Mouse (Mus musculus) forebrain, embryonic 12.5 days (tissue): ENCODE measurements around the gene Wdr70. TPM values are rescaled to one million over a fixed set of nuclear protein-coding genes. Genes with fewer than 3 reads are reported as not detected.

Source experiments
- ATAC-seq: fragments of 200-750 bp; cut with Nextera tagmentation; 2 replicates; pipeline ENCODE4 v1.8.0; 2017; ENCODE audit warnings: moderate TSS enrichment; ENCODE audit not compliant: low FRiP score
- H3K27ac ChIP-seq: fragments of 300-500 bp; sonication (generic); 2 replicates; pipeline ENCODE4 v1.5.1; 2016; ENCODE audit warnings: mild to moderate bottlenecking
- H3K27me3 ChIP-seq: fragments of 300-500 bp; sonication (generic); 2 replicates; pipeline ENCODE4 v1.6.1; 2016; ENCODE audit warnings: mild to moderate bottlenecking
- H3K36me3 ChIP-seq: fragments of 300-500 bp; sonication (generic); replicated peaks from 2 replicates; pipeline ENCODE4 v1.6.1; 2016; ENCODE audit warnings: mild to moderate bottlenecking
- H3K4me1 ChIP-seq: fragments of 300-500 bp; sonication (generic); 2 replicates; pipeline ENCODE4 v1.6.1; 2016
- H3K4me2 ChIP-seq: fragments of 300-500 bp; sonication (generic); 2 replicates; pipeline ENCODE4 v1.6.1; 2016; ENCODE audit warnings: mild to moderate bottlenecking, moderate library complexity
- H3K4me3 ChIP-seq: fragments of 300-500 bp; sonication (generic); replicated peaks from 2 replicates; pipeline ENCODE4 v1.5.1; 2016; ENCODE audit warnings: mild to moderate bottlenecking
- H3K9ac ChIP-seq: fragments of 300-500 bp; sonication (generic); 2 replicates; pipeline ENCODE4 v1.6.1; 2016; ENCODE audit warnings: mild to moderate bottlenecking
- H3K9me3 ChIP-seq: fragments of 300-500 bp; sonication (generic); 2 replicates; pipeline ENCODE4 v1.6.1; 2016
- WGBS: fragments of 180-500 bp; shearing (Covaris S2); methylation state at CpG from one replicate; pipeline ENCODE4 v1.1.7; 2016; 5-methylcytosine and 5-hydroxymethylcytosine counted together
- microRNA-seq: library from miRNA; unstranded; fragments of <30 nt; microRNA quantifications from one replicate; pipeline ENCODE4, GENCODE M21; 2017
- polyA plus RNA-seq: library from polyadenylated mRNA; unstranded; fragments of >200 nt; fragmentation: Nextera tagmentation; extraction: Ambion mirVana; gene quantifications from 2 replicates; pipeline ENCODE4 v1.2.1, GENCODE M21; 2016

Gene Wdr70
- polyA plus RNA-seq, 1 experiment from 2014 or later: 65.1 TPM

DNA sequence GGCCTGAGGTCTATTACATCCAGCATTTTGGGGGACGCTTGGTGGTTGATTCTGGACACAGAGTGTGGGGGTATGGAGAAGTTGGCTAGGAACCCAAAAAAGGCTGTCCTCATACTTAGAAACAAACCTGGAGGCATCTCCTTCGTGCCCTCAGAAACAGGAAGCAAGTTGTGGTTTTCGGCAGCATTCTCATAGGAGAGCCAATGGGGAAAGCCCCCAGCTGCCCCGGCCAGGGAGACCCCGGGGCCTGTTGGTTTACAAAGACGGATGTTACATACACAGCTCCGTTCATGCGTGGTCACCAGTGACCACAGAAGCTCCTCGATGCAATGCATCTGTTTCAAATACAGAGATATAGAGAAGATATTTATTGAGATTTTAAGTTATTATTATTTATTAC lies 263.6 kb downstream of the Wdr70 start:
- no peaks in the 10 kb centered on the region for H3K36me3 ChIP-seq
- H3K9me3 ChIP-seq: no peaks in the 10 kb centered on the region
- H3K27ac ChIP-seq: no peak overlapping the region
- no peaks in the 10 kb centered on the region for H3K4me1 ChIP-seq
- H3K27me3 ChIP-seq: no peaks in the 10 kb centered on the region
- WGBS: 90% methylated on average over 9 of the region's 9 CpGs
- ATAC-seq: no peak
- no peak overlapping the region for H3K4me2 ChIP-seq
- H3K4me3 ChIP-seq: no peak overlapping the region
- H3K9ac ChIP-seq: no peak overlapping the region

DNA sequence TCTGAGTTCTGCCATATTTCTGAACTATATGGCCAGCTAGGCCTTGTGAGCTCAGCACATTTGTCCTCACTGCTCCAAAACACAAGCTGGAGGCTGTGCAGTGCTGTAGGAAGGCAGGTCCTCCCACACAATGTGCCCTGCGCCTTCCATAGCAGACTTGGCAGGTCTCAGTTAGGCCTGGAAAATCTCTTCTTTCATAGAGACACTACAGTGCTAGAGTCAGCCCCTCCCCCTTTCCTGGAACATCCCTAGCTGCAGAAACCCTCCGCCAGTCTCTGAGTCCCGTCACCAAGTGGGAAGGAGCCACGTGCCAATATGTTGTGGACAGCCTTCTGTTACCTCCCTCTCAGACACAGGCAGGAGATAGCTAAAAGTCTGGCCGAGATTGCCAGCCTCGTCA lies 273.5 kb downstream of the Wdr70 start:
- 52% methylated on average over 6 of the region's 6 CpGs for WGBS

DNA sequence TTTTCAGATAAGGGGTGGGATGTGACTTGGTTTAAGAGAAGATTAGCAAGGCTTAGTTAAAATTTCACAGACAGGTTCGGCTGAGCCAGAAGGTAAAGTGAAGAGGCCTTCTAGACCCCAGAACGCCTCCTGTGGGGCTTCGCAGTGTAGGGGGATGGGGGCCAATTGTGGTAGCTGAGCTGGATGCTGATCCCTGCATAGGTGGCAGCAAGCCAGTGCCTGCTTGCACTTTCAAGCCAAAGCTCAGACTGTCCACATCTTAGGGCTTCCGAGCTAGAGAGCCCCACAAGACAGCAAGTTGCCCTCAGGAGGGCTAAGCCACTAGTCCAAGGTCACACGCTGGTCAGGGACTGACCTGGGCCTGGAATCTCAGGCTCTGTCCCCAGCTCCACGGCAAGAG lies 275.1 kb downstream of the Wdr70 start:
- Histone ChIP-seq H3K9me3 (no peaks in the 10 kb centered on the region), H3K9ac (no peak overlapping the region), H3K4me2 (no peak overlapping the region), H3K36me3 (no peaks in the 10 kb centered on the region), H3K27me3 (peaks cover 39% of the 10 kb centered on the region), H3K4me3 (no peak overlapping the region), H3K27ac (no peak overlapping the region), H3K4me1 (no peaks in the 10 kb centered on the region)
- no peak for ATAC-seq
- WGBS: 68% methylated on average over 6 of the region's 6 CpGs

More for the DNA sequence above, 273.5 kb downstream of the Wdr70 start:
- no peaks in the 10 kb centered on the region for H3K36me3 ChIP-seq
- no peak overlapping the region for H3K27ac ChIP-seq
- H3K4me1 ChIP-seq: no peaks in the 10 kb centered on the region
- no peak overlapping the region for H3K4me2 ChIP-seq
- no peak overlapping the region for H3K4me3 ChIP-seq
- no peak overlapping the region for H3K9ac ChIP-seq
- peaks cover 27% of the 10 kb centered on the region for H3K27me3 ChIP-seq
- ATAC-seq: no peak
- no peaks in the 10 kb centered on the region for H3K9me3 ChIP-seq

Small RNAs within 50 kb of the gene (microRNA-seq; reads per million reads assigned to microRNA genes)
- gene Gm27529: not detected

Other genes with a start within 250 kb of the Wdr70 start
- gene Nup155, start 10.1 kb upstream of the Wdr70 start, polyA plus RNA-seq: 26.7 and 29.7 TPM in 2 replicates
- 16.7 and 17.3 TPM in 2 replicates for gene Cplane1, start 69.9 kb upstream of the Wdr70 start, polyA plus RNA-seq